Mouse (Mus musculus) liver, embryonic 14.5 days (tissue): ENCODE results near the gene Rybp.

ENCODE experiments used
- CTCF ChIP-seq: IDR thresholded peaks from 2 replicates; pipeline ENCODE4 v1.5.1; 2016; ENCODE audit warnings: antibody characterized with exemption, low read depth, control low read depth
- EP300 ChIP-seq: IDR thresholded peaks from 2 replicates; pipeline ENCODE4 v1.6.1; 2016; ENCODE audit warnings: antibody characterized with exemption, low read depth

GRCm38 (mm10) chr6:100190310-100190709 lies 97.0 kb downstream of the Rybp start:
- no peak for TF ChIP-seq CTCF
- no peak for TF ChIP-seq EP300
